Mouse (Mus musculus) heart, embryonic 13.5 days (tissue): ENCODE results near the gene Ncmap. TPM values are rescaled to one million over a fixed set of nuclear protein-coding genes. Genes with fewer than 3 reads are reported as not detected.

Experiments used
- ATAC-seq: fragments of 200-750 bp; cut with Nextera tagmentation; 2 replicates; pipeline ENCODE4 v1.8.0; 2017; ENCODE audit warnings: moderate TSS enrichment; ENCODE audit not compliant: insufficient number of reproducible peaks, low FRiP score, low TSS enrichment; ENCODE audit errors: extremely low read depth
- H3K27ac ChIP-seq: fragments of 300-500 bp; sonication (generic); replicated peaks from 2 replicates; pipeline ENCODE4 v1.5.1; 2015; ENCODE audit warnings: moderate library complexity, mild to moderate bottlenecking, inconsistent platforms
- H3K27me3 ChIP-seq: fragments of 300-500 bp; sonication (generic); replicated peaks from 2 replicates; pipeline ENCODE4 v1.6.1; 2015; ENCODE audit warnings: mild to moderate bottlenecking, inconsistent platforms
- H3K36me3 ChIP-seq: fragments of 300-500 bp; sonication (generic); 2 replicates; pipeline ENCODE4 v1.6.1; 2015; ENCODE audit warnings: mild to moderate bottlenecking, inconsistent platforms
- H3K4me1 ChIP-seq: fragments of 300-500 bp; sonication (generic); 2 replicates; pipeline ENCODE4 v1.6.1; 2015; ENCODE audit warnings: inconsistent platforms
- H3K4me2 ChIP-seq: fragments of 300-500 bp; sonication (generic); 2 replicates; pipeline ENCODE4 v1.6.1; 2015; ENCODE audit warnings: inconsistent platforms, mild to moderate bottlenecking, moderate library complexity
- H3K4me3 ChIP-seq: fragments of 300-500 bp; sonication (generic); 2 replicates; pipeline ENCODE4 v1.5.1; 2015; ENCODE audit warnings: moderate library complexity, mild to moderate bottlenecking, inconsistent platforms
- H3K9ac ChIP-seq: fragments of 300-500 bp; sonication (generic); 2 replicates; pipeline ENCODE4 v1.6.1; 2015; ENCODE audit warnings: inconsistent platforms, mild to moderate bottlenecking, moderate library complexity
- H3K9me3 ChIP-seq: fragments of 300-500 bp; sonication (generic); 2 replicates; pipeline ENCODE4 v1.6.1; 2016; ENCODE audit warnings: inconsistent platforms
- WGBS: fragments of 180-500 bp; shearing (Covaris S2); methylation state at CpG from one replicate; pipeline ENCODE4 v1.1.7; 2015; ENCODE audit warnings: mixed read lengths; 5-methylcytosine and 5-hydroxymethylcytosine counted together
- microRNA counts: library from miRNA; unstranded; fragments of <30 nt; microRNA quantifications from one replicate; lab custom pipeline; 2016
- microRNA-seq: library from miRNA; unstranded; fragments of <30 nt; microRNA quantifications from one replicate; pipeline ENCODE4, GENCODE M21; 2016
- polyA plus RNA-seq: library from polyadenylated mRNA; unstranded; fragments of >200 nt; fragmentation: Nextera tagmentation; extraction: Ambion mirVana; gene quantifications from 2 replicates; pipeline ENCODE4 v1.2.1, GENCODE M21; 2015

Ncmap gene
- polyA plus RNA-seq, 1 experiment from 2014 or later: 0.55 TPM

DNA sequence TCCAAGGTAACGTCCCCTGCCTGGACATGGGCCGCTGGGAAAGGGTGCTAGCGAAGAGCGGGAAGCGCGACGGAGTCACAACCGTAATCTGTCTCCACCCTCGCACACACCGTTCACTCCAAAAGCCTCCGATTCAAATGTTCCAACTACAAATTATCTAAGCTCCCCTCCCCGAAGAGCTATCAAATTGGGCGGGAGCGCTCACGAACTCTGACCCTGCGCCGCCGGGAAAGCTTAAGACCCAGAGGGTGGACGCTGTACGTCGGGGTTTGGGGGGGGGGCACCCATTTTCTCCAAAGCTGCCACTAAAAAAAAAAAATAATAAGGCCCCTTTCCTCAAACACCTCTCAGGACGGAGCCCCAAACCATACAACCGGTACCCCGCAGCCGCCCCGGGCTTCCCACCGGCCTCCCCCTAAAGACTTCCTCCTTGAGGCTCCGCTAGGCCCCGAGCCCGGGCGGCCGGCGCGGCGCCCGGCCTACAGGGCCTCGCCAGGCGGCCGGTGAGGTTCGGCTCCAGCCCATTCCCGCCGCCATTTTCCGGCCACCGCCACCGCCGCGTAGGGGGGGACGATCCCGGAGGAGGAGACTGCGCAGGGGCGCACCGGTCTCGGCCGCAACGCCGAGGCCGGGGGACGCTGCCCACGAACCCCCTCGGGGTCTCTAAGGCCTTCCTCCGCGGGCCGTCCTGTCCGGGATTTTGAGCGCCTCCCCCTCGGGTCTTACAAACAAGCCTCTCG is 45.5 kb downstream of the Ncmap start:
- Histone ChIP-seq H3K9ac (peak overlapping the region; percentile 98), H3K36me3 (peaks cover 27% of the 10 kb centered on the region), H3K4me2 (peak overlapping the region; percentile 93), H3K27me3 (peaks cover 9% of the 10 kb centered on the region; the same call in 1 of the 2 replicates), H3K9me3 (no peaks in the 10 kb centered on the region), H3K4me1 (peaks cover 29% of the 10 kb centered on the region), H3K4me3 (peak overlapping the region; percentile 94), H3K27ac (peak overlapping the region; percentile 88)
- ATAC-seq: peak; percentile 39; the same call in 1 of the 2 replicates
- WGBS: under 1% methylated on average over 67 of the region's 67 CpGs

DNA sequence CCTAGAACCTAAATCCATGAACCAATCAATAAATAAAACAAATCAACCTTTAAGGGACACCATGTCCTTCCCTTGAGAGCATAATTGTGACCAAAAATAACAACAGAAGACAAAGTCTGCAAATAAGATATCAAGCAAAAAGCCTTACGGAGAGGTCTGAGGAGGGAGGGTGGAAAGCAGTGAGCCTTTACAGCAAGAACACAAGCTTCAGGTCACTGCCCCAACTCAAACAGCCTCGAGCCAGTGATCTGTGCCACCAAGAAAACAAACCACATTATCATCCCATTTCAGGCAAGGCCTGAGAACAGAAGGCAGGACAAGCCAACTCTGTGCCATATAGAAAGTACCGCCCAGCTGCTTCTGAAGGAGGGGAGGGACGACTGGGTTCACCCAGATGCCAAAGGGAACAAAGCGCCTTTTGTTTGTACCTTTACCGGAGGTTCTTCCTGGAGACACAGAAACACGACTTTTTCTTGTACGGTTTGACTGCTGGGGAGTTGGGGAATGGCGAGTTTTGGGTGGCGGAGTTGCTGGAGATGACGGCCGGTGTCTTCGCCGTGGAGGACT is 60.6 kb downstream of the Ncmap start:
- Histone ChIP-seq H3K4me1 (no peaks in the 10 kb centered on the region), H3K27ac (no peak overlapping the region), H3K4me3 (no peak overlapping the region), H3K27me3 (no peaks in the 10 kb centered on the region), H3K9ac (no peak overlapping the region), H3K4me2 (no peak overlapping the region), H3K9me3 (no peaks in the 10 kb centered on the region), H3K36me3 (peaks cover 99% of the 10 kb centered on the region)
- no peak for ATAC-seq
- 83% methylated on average over 14 of the region's 14 CpGs for WGBS

DNA sequence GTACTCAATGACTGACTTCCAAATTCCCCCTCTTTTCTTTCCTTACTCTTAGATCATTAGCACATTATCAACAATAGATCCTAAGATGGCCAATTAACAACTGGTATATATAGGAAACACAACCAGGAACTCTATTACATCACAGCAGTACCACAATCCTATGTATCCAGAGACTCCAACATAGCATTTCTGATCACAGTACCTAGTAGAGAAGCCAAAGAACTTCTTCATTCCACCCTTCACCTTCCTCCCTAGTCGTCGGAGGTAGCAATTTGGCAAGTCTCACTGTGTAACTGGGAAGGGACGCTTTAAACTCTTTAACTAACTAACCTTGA is 62.0 kb downstream of the Ncmap start:
- peaks cover 99% of the 10 kb centered on the region for H3K36me3 ChIP-seq
- no peak overlapping the region for H3K27ac ChIP-seq
- no peak overlapping the region for H3K4me2 ChIP-seq
- H3K27me3 ChIP-seq: no peaks in the 10 kb centered on the region
- no peak for ATAC-seq
- no peak overlapping the region for H3K9ac ChIP-seq
- no peaks in the 10 kb centered on the region for H3K4me1 ChIP-seq
- 85% methylated on average over 3 of the region's 3 CpGs for WGBS
- H3K9me3 ChIP-seq: no peaks in the 10 kb centered on the region
- H3K4me3 ChIP-seq: no peak overlapping the region

DNA sequence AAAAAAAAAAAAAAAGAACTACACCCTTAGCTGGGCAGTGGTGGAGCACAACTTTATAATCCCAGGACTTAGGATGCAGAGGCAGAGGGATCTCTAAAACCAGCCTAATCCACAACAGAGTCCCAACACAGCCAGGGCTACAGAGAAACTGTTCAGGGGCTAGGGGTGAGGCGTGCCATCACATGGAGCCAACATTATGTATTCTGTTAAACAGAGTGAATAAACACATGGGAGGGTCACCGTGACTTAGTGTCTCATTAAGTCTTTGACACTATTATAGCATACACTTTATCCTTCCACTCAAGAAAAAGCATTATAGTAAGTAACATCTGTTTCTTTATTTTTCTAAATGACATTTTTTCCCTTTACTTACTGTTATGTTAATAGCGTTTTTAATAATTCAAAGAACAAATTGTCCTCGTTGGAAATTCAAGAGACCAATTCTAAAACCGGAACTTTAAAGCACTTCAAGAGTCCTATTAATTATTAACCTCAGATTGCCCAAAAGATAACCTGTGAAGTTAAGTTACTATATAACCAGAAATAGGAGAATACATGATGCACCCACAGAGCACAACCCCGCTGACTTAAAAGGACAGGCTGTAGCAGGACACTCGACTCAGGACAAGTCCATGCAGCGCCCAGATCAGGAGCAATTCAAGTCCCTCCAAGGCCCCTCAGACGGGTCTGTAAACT is 62.6 kb downstream of the Ncmap start:
- H3K27me3 ChIP-seq: no peaks in the 10 kb centered on the region
- WGBS: 89% methylated on average over 9 of the region's 9 CpGs
- H3K4me3 ChIP-seq: no peak overlapping the region
- no peak overlapping the region for H3K4me2 ChIP-seq
- peaks cover 99% of the 10 kb centered on the region for H3K36me3 ChIP-seq
- no peaks in the 10 kb centered on the region for H3K4me1 ChIP-seq
- no peak for ATAC-seq
- H3K27ac ChIP-seq: no peak overlapping the region
- no peaks in the 10 kb centered on the region for H3K9me3 ChIP-seq
- H3K9ac ChIP-seq: no peak overlapping the region

DNA sequence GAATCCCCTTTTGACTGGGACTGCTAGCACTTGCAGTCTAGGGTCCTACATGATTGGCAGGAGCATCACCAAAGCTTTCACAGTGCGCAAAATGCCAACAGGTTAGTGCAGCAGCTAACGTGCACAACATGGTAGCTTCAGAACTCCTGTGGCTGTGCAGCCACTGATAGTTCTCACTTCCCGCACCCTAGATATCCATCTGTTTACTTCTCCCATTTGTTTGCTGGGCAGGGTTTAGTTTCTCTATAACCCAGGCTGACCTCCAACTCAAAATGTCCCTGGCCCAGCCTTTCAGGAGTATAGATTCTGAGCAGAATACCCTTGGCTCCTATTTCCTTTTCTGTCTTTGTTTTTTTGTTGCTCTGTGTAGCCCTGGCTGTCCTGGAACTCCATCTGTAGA is 71.6 kb downstream of the Ncmap start:
- Histone ChIP-seq H3K4me3 (no peak overlapping the region), H3K27ac (no peak overlapping the region), H3K36me3 (peaks cover 100% of the 10 kb centered on the region), H3K4me2 (no peak overlapping the region), H3K9ac (no peak overlapping the region), H3K4me1 (no peaks in the 10 kb centered on the region), H3K9me3 (no peaks in the 10 kb centered on the region), H3K27me3 (no peaks in the 10 kb centered on the region)
- no peak for ATAC-seq
- 83% methylated on average over 3 of the region's 3 CpGs for WGBS

DNA sequence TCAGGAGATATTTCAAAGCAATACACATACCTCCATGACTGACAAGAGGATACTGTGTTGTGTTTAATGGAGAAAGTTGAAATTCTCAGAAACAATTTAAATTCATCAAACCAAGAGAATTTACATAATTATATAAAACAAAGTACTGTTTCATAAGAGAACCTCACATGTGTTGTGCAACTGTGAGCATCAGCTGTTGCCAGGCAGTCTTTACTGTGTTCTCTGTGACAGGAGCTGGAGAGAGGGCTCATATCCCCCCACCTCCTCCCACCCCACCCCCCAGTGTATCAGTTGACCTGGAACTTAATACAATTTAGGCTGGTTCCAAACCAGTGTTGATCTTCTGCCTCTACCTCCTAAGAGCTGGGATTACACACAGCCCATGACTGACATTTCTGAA is 72.0 kb downstream of the Ncmap start:
- no peak overlapping the region for H3K4me2 ChIP-seq
- no peak overlapping the region for H3K4me3 ChIP-seq
- no peaks in the 10 kb centered on the region for H3K27me3 ChIP-seq
- no peak for ATAC-seq
- H3K9me3 ChIP-seq: no peaks in the 10 kb centered on the region
- no peak overlapping the region for H3K27ac ChIP-seq
- no peaks in the 10 kb centered on the region for H3K4me1 ChIP-seq
- H3K36me3 ChIP-seq: peaks cover 100% of the 10 kb centered on the region
- H3K9ac ChIP-seq: no peak overlapping the region

DNA sequence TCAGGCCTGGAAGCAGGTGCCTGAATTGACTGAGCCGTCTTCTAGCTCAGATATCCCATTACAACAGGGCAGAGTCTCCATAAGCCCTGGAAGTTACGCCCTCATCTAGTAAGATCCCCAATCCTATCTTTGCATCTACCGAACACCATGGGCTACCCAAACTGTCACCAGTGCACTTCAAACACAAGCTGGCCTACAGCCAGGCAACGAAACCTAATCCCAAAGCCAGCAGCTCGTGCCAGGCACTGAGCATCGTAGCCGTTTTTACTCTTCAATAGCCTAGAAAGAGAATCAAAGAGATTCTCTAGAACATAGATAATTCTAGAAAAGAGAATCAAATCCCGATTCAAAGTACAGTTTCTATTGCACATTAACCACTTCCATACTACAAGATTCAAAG is 75.0 kb downstream of the Ncmap start:
- no peak for ATAC-seq
- Histone ChIP-seq H3K9me3 (no peaks in the 10 kb centered on the region), H3K27me3 (no peaks in the 10 kb centered on the region), H3K4me2 (no peak overlapping the region), H3K36me3 (peaks cover 100% of the 10 kb centered on the region), H3K27ac (no peak overlapping the region), H3K4me3 (no peak overlapping the region), H3K4me1 (no peaks in the 10 kb centered on the region), H3K9ac (no peak overlapping the region)
- WGBS: 85% methylated on average over 8 of the region's 8 CpGs

MicroRNAs encoded within 50 kb of the gene (microRNA counts, 519-probe panel; counts per million panel counts)
- microRNA mmu-miR-700 (lab: Ali Mortazavi, UCI): 209 counts per million, percentile 61 among the panel's probes with 10 or more counts

Small RNAs within 50 kb of the gene (microRNA-seq; reads per million reads assigned to microRNA genes)
- gene Mir700: 242 reads per million, percentile 66 among the genes with 10 or more reads in this experiment

Other genes starting within 250 kb of the Ncmap start
- 202 and 213 TPM in 2 replicates for gene Clic4, start 125.4 kb downstream of the Ncmap start, polyA plus RNA-seq
- 141 and 146 TPM in 2 replicates for gene Srrm1, start 44.9 kb downstream of the Ncmap start, polyA plus RNA-seq
- gene Rcan3, start 35.6 kb upstream of the Ncmap start, polyA plus RNA-seq: 6.8 and 8.0 TPM in 2 replicates
- gene Stpg1, start 96.6 kb upstream of the Ncmap start, polyA plus RNA-seq: 0.11 and 0.32 TPM in 2 replicates
- 3.0 and 3.2 TPM in 2 replicates for gene Nipal3, start 96.8 kb upstream of the Ncmap start, polyA plus RNA-seq
- gene Grhl3, start 175.4 kb upstream of the Ncmap start, polyA plus RNA-seq: 4.4 and 4.8 TPM in 2 replicates